Mouse (Mus musculus) retina, embryonic 14.5 days (tissue): Measurements from ENCODE around the gene Irx2.

Experiments used
- DNase-seq: peaks from one replicate; pipeline ENCODE4 v3.0.0-alpha.2; 2015; ENCODE audit warnings: low spot score

Gene Irx2

GRCm38 (mm10) chr13:72636331-72636851 is 7.8 kb downstream of the Irx2 start:
- DNase-seq, result peak; percentile 26

- peak; percentile 20 for DNase-seq
Measured at GRCm38 (mm10) chr13:72637536-72637935, 8.9 kb downstream of the Irx2 start.

GRCm38 (mm10) chr13:72638401-72639130 is 9.9 kb downstream of the Irx2 start:
- peak; percentile 41 for DNase-seq

GRCm38 (mm10) chr13:72639441-72640130 is 11.0 kb downstream of the Irx2 start:
- DNase-seq, result peak; percentile 57

GRCm38 (mm10) chr13:72640131-72640521 is 11.5 kb downstream of the Irx2 start:
- DNase-seq, result peak; percentile 66

GRCm38 (mm10) chr13:72656447-72656846 is 27.8 kb downstream of the Irx2 start:
- no peak for DNase-seq

- no peak for DNase-seq
Measured at GRCm38 (mm10) chr13:72675826-72676225, 47.2 kb downstream of the Irx2 start.
